Mouse (Mus musculus): Measurements from ENCODE around the gene Efcab7.

The Efcab7 gene

DNA sequence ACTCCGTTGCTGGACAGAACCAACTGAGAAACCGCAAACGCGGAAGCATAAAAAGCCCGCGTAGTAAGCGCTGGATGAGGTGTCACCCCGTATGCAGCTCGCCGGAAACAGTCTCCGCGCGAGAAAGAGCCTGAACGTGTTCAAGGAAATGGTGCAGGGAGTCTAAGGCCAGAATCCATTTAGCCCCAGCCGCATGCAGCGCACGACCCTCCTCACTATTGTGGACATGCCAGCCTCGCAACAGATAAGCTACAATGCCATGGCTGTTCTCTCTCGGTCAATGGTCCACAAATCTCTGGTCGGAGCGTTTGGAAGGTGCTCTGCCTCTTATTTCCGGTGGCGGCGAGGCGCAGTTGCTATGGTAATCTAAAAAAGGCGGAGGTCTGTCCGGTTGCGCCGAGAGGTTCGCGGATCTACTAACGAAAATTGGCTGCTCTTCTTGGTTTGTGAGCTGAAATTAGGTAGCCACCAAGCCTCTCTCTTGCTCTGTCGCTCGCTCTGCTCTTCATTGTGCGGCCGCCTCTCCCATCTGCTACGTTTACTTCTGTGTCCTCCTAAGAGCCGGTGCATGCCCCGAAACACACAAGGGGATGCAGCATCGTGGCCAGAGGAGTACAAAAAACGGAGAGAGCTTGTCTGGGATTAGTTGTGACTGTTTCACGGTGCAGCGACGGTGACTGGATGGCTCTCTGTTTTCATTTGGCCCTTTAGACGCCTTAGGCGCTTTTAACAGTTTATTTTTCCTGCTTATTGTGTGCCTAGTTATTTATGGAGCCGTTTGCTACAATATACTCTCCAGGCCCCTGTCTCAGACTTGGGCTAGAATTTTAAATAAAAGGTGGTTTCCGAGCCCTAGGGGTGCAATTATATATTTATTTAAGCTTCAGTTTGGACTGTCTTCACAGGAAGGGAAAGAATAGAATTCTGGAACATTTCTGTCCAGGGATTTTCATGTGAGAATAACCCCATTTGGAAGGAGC, at the start of gene Efcab7:
Gene Efcab7, plus strand, starts transcription at position 105 of the 980 bp plus-strand sequence.
- DNase-seq (ENCODE audit: low spot score in 2 of 2): peak; percentile 67 to 75

DNA sequence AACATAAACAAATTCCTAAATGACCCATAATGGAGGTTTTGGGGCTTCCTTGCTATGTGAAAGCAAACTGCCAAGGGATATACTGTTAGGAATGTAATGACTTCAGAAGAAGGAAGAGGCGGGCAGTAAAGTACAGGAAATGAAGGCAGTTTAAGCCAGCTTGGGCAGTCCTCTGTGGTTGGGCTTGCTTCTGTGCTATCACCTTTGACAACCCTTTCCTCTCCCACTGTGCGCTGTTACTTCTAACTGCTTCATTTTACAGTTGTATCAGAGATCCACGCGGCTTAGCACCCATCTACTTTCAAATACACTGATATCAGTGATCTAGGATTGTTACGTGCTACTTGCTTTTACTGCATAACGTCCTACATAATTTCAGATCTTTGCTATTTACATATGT, 36.6 kb upstream of the Efcab7 start:
- no peak for DNase-seq (ENCODE audit: low spot score in 2 of 2)

DNA sequence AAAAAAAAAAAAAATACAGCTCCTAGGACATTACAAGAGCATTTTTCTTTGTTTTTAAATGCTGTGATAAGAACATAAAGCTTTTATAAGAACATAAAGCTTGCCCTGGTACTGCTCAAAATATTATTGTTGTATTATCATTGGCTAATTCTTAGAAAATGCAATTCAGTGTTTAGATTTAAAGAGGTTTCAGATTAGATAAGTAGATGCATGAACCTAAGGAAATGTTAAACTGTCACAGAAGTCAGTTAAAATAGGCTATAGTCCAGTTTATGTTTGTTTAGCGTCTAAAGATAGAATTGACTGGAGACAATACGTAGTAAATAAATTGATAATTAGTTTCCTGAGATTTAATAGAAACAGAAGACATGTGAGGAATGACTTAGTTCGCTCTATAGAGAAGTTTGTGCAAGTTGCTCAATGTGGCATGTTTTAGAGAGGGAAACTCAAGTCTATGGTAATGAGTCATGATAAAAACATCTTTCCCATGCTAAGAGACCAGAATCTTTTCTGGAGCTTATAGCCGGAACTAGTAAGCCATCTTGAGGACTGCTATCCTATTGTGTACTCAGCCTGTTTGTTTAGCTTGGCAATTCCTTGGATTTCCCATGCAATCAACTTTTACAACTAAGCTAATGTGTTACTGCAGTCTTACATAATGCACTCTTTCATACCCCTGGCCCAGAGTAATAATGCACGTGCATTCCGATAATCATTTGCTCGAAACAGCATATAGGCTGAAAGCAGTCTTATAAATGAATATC, 12.1 kb upstream of the Efcab7 start:
- no peak for DNase-seq (ENCODE audit: low spot score in 2 of 2)

DNA sequence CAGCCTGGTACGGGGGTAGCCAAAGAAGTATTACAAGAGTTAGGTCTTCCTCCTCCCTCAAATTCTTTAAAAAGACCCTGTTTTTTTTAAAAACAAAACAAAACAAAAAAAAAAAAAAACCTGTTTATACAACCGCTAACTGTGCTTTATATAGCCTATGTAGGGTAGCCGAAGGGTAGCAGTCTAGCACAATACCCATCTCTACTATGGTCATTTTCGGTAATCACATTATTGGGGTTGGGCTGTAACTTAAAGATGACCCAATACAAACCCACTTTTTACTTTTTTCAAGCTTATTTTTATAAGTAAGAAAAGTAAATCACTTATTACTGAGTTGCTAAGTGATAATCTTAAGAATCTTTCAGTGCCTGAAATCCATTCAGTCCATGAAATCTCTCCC, 661 bp upstream of the Efcab7 start:
- DNase-seq (ENCODE audit: low spot score in 2 of 2): no peak

DNA sequence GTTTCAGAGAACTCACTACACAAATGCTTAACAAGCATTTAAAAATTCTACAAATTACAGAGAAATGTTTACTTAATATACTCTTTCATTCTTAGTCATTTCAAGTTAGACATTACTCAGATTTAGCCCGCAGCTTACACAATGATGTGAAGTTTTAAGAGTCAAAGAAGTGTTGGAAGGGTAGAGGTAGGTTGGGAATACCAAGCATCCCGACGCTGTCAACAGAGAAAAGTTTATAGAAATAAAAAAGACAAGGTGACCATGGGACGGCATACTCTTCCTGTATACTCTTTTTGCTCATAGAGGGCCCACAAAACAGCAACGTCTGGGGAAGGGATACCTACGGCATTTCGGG, 282 bp upstream of the Efcab7 start:
- no peak for DNase-seq (ENCODE audit: low spot score in 2 of 2)

DNA sequence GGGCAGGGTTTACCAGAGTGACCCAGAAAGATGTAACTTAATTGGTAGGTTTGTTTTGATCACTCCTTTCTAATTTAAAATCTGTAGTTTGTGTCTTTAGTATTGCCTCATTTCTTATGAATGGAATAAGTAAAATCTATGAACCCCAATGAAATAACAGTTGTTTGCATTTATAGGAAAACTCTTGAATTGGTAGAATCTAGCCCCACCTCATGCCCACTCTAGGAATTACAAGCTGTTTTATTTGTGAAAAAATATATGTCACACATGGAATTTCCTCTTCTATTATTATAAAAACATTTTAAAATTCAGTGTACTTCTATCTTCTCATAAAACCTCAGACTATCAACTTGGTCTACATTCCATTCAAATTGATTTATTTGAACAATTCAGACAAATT, 52.9 kb downstream of the Efcab7 start:
- no peak for DNase-seq (ENCODE audit: low spot score in 2 of 2)

DNA sequence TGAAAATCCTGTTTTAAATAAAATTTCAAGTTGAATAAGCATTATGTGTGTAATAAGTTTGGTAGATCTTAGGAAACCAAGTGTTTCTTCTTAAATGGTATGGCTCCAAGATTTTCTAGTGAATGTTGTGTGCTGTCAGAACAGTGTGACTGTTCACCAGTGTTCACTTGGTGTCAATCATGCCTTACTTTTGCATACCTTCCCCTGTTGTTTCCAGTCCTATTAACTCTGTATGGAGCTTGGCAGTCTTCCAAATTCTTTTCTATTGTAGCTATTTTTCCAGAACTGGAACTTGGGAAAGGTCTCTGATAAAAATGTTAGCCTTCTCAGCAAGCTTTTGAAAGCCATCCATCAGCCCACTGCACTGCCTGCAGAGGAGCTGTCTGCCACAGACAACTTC, 53.4 kb downstream of the Efcab7 start:
- no peak for DNase-seq (ENCODE audit: low spot score in 2 of 2)

DNA sequence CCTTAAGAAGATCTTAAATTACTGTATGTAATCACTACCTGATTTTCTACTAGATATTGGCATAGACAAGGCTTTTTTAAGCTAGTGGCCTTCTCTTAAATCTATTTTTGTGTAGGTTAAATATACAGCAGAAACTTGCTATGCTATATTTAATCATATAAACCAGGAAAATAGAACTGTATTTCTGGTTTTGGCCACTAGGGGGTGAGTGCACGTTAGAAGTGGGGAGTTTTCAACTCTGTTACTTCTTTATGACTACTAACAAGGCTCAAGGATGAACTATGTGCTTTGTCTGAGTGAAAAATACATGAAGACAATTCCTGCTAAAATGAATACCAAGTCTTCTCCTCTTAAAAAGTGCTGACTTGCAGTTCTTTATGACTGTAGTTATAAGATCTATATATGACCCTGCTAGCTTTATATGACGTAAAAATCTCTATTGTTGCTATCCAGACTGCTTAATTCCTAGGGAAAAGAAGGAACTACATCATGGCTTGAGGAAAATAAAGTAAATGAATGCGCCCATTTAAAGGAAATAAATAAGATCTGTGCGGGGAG, 85.0 kb downstream of the Efcab7 start:
- no peak for DNase-seq (ENCODE audit: low spot score in 2 of 2)

DNA sequence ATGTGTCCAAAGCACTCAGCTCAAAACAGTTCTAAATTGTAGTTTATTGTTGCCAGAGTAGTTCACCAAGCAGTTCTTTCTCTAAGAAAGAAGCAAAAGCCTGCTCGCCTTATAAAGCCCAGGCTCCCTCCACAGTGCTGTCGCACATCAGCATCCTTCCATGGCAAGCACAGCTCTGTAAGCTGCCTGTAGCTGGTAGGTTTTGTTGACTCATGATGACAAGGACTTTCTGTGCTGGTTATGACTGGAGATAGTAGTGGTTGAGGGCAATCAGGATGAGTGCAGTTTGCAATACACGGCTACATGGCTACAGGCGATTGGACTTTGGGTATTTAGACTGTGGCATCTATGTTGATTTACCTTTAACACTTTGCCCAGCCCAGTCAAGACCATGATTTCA, 97.4 kb downstream of the Efcab7 start:
- DNase-seq (ENCODE audit: low spot score in 2 of 2): no peak

DNA sequence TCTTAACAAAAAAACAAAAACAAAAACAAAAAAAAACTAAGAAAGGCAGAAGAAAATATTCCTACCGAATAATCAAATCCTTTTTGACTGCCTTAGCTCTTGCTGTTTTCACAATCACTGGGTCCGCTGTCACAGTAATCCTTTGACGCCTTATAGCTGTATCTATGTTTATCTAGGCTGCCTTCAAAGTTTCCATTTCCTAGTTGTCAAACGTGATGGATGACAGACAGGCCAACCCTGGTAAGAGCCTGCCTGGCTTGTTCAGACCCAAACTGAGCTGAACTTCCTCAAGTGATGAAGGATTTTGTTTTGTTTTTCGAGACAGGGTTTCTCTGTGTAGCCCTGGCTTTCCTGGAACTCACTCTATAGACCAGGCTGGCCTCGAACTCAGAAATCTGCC, 99.5 kb downstream of the Efcab7 start:
- DNase-seq (ENCODE audit: low spot score in 2 of 2): no peak

DNA sequence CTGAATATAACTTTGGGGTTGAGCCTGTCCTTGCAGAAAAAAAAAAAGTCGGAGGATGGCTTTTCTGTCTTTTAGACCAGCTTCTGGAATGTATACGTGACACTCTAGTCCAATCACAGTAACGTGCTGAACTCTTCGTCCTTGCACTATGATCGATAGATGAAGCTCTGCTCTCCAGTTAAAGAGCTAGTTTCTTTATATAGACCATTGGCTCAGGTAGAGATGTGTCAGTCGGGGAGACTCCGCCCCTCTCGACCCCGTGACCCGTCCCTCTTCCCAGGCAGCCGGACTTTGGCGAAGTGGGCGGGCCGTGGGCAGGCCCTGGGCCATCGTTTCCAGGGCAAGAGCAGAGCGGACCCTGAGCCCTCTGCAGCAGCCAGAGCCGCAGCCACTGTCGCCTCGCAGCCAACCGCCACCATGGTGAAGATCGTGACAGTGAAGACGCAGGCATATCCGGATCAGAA, 100.2 kb downstream of the Efcab7 start, which contains the start of gene Pgm1:
Gene Pgm1, plus strand, starts transcription at position 266 of the 464 bp plus-strand sequence.
- DNase-seq (ENCODE audit: low spot score in 2 of 2): peak; percentile 37 to 47

DNA sequence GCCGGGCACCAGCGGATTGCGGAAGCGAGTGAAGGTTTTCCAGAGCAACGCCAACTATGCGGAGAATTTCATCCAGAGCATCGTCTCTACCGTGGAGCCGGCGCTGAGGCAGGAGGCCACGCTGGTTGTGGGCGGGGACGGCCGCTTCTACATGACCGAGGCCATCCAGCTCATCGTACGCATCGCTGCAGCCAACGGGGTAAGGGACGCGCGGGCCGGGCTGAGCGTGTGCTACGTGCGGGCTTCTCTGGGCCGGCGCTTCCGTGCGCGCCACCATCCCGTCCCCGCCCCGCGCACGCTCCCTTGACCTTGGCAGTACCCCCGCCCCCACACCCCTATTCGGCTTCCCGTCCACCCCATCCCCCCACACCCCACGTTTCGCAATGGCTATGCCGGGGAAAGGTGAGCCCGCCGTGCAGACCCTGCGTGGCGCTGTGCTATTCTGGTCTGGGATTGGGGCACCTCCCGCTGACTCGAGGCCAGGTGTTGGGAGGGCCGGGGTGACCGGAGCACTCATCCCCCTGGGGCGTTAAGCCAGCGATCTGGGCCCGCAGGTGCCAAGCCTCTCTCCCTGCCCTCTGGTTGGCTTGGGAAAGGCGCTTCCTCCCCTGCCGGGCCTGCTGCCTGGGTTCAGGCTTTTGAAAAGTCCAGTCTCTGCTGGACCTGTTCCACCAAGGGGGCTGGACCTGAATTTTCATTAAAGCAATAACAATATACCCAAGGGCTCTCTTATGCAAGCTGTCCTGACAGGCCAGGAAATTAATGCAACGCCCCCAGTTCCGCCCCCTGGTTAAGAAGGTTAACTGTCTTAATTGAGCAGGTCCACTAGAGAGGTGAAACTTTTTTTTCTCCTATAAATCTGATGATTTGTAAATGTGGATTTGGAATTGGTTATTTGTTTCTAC, 100.9 kb downstream of the Efcab7 start, which contains the start of gene Itgb3bp:
Gene Itgb3bp, minus strand, starts transcription at position 201 of the 905 bp plus-strand sequence.
- DNase-seq (ENCODE audit: low spot score in 2 of 2): peak; percentile 12 to 21

DNA sequence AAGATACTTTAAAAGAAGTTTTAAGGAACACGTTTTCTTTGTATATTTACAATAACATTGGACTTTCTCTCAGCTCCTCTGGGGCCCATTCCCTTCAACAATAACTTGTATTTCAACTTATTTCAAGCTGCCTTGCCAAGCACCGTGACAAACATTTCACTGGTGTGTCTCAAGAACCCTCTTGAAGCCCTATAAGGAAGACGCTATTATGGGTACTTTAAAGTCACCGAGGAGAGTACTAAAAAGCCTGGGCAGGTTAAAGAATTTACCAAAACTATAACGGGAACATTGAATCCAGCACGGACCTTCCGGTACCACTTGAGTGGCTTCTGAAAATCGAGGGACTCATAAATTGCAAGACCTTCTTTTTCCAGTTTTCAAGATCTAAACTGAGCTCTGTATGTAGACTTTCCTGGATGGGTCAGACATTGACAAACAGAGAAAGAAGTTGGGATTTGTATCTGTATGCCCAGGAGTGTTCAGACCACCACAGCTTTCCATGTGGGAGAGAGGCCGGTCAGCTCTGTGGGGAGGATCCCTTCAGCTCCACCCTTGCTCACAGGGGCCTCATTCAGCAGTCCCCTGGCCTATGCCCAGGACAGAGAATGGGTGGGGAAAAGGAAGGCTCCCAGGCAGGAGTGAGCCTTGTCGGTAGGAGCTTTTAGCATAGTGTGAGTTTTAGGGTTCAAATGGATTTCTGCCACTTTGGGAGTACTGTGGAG, 101.7 kb downstream of the Efcab7 start:
- no peak for DNase-seq (ENCODE audit: low spot score in 2 of 2)

DNA sequence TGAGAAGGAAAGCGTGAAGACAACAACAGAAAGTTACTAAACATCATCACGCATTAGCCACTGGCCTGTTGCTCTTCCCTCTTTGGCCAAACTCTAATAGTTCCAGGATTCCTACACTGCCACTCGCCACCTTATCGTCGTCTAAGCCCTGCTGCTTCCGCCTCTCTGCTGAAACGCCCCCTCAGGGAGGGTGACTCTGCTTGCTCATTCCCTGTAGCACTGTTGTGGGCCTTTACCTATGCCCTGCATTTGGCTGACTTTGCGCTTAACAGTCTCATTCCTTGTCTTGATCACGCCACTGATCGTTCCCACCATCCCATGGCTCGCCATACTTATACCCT, 102.2 kb downstream of the Efcab7 start:
- no peak for DNase-seq (ENCODE audit: low spot score in 2 of 2)

DNA sequence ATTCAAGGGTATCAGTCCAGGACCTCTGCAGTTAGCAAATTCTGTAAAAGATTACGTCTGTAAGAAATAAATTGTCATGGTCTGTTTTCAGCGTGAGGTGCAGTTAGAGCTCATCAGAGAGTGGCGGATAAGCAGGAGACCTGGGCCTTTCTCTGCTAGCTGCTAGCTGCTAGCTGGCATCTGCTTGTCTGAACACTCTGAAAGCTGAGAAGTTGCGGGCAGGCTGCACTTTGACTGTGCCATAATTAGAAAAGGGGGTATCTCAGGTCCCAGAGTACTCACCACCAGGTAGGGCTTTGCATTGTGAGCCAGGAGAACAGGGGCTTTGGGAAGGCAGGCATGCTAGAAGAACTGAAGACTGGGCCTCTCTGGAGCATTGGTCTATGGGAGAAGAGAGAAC, 102.8 kb downstream of the Efcab7 start:
- DNase-seq (ENCODE audit: low spot score in 2 of 2): no peak

DNA sequence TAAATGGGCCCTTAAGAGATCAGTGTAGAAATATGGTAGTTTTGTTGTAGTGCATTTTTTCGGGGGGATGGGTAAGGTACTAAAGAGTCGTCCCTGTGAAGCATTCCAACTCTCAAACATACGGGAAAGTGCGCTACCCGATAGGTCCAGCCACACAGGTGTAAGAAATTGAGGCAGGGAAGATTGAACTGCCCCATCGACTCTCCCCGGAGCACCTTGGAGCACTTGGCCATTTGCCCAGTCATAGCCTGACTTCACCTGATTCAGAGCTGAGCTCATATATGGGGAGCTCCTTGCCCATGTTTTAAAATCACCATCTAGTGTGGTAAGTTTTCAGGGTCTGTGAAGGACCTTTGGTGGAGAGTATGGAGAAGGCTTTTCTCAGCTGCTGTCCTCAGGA, 105.9 kb downstream of the Efcab7 start:
- DNase-seq (ENCODE audit: low spot score in 2 of 2): no peak

DNA sequence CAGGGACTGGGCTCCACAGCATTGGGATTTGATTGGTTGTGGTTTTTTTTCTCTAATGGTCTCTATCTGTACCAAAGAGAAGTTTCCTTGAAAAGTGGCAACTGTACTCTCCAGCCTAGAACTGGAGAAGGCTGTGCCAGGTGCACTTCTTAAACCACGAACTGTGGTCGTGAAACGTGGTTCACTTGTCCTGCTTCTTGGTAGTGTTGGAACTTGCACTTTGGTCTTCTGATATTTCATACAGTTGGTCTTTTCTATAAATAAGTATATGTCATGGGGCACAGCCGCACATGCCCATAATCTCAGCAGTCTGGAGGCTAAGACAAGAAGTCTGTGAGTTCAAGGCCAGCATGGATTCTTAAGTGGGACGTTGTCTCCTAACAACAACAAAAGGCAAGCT, 107.3 kb downstream of the Efcab7 start:
- no peak for DNase-seq (ENCODE audit: low spot score in 2 of 2)

DNA sequence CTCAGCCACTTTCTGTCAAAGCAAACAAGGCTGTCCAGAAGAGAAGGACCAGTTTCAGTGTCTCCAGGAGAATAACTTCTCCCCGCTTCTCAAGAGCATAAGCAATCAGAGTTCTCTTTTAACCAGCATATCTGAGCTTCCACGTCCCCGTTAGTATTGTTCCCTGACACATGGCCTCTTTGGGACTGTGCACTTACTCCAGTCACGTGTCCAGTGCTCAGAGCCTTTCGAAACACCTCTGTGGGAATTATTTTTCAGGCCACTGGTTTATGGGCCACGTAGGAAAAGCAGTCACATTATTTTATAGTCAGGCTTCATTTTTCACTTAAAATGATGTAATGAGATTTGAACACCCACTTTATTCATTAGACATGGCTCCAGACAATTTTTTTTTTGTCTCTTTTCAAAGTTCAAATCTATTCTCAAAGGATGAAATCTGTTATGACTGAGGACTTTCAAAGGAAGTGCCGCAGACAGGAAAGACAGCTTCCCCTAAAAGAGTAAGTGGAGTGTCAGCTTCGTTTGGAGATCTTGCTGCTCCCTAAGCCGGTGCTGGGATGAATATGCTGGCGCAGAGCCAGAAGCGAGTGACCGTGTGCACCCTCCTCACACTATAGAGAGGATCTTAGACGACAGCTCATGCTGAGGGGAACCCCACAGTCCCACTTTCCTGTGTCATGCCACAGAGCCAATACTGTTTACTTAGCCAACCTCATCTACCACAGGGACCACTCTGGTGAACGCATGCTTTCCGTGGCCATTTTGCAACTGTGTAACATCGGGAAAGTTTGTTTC, 110.9 kb downstream of the Efcab7 start:
- no peak for DNase-seq (ENCODE audit: low spot score in 2 of 2)

DNA sequence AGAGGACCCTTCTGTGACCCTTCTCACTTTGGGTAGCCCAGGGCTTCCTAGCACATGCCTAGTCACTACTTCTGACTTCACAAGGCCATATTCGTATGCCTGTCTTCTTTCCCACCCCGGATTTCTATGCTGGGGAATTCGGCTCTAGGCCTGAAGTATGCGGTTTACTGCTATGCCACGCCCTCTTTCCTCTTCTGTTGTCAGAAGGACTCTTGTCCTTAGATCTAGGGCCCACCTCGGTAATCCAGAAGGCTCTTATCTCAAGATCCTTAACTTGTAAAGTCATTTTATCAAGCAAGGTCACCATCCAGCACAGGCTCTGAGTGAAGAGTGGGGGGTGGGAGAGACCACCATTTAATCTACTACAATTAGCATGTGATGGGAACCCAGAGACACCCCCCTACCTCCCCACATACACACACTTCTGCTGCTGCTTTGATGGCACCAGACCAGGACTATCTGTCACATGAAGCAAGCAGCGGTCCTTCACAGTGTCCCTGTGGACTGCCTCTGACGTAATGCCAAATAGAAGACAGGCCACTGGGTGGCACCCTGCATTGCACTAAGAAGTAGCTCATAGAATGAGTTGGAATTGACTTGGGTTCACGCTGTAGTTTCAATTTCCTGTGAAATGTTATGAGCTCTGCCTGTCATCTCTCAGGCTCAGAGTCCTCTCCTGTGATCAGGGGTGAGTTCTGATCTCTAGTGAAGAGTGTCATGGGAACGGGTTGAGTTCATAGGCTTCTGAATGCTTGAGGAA, 112.8 kb downstream of the Efcab7 start:
- no peak for DNase-seq (ENCODE audit: low spot score in 2 of 2)

Data from spleen, postnatal 14 days (tissue).